Mouse (Mus musculus) olfactory bulb, adult 2 months (tissue): ENCODE measurements around the gene Rsf1. TPM values are rescaled to one million over a fixed set of nuclear protein-coding genes. Genes with fewer than 3 reads are reported as not detected.

Experiments used
- H3K27ac ChIP-seq: fragments of 200-500 bp; 2 replicates; pipeline ENCODE4 v1.5.1; 2012; ENCODE audit warnings: low read depth, low read length; ENCODE audit not compliant: insufficient read depth
- H3K4me1 ChIP-seq: fragments of 200-500 bp; 2 replicates; pipeline ENCODE4 v1.6.1; 2012; ENCODE audit warnings: low read length; ENCODE audit not compliant: control insufficient read depth, insufficient read depth
- H3K4me3 ChIP-seq: fragments of 200-500 bp; 2 replicates; pipeline ENCODE4 v1.5.1; 2012; ENCODE audit warnings: mild to moderate bottlenecking, low read depth, low read length, moderate library complexity; ENCODE audit not compliant: insufficient read depth
- CTCF ChIP-seq: fragments of 200-500 bp; IDR thresholded peaks from 2 replicates; pipeline ENCODE4 v1.5.1; 2012; ENCODE audit warnings: low read depth, mild to moderate bottlenecking, low read length, moderate library complexity; ENCODE audit not compliant: insufficient read depth
- POLR2A ChIP-seq: fragments of 200-500 bp; IDR thresholded peaks from 2 replicates; pipeline ENCODE4 v1.6.1; 2012; ENCODE audit warnings: mild to moderate bottlenecking, low read depth, low read length, moderate library complexity; ENCODE audit not compliant: insufficient read depth
- WGBS: fragments of 180-500 bp; shearing (Covaris S2); methylation state at CpG from one replicate; pipeline ENCODE4 v1.1.7; 2018; 5-methylcytosine and 5-hydroxymethylcytosine counted together
- polyA plus RNA-seq: library from polyadenylated mRNA; stranded (reverse); fragments of >200 nt; gene quantifications from 2 replicates; pipeline ENCODE4 v1.2.4, GENCODE M21; 2012; ENCODE audit warnings: low replicate concordance; ENCODE audit not compliant: missing spikeins, insufficient read depth, insufficient read length

Gene Rsf1
- polyA plus RNA-seq, 1 experiment = 122 TPM

DNA sequence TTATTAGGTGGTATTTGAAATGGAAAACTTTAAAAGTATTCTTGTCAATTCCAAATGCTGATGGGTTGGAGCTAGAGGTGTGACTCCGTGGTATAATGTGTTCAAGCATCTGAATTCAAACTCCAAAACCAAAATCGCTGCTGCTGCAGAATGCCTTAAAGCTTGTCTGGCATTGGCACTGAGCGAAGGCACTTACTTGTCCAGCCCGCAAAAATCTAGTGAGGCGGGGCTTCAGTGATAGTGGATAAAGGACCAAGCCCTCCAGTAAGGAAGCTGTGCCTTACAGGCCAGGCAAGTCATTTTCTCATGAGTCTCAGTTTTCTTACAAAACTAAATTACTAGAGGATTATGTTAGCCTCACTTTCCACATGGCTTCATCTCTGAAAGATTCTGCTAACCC lies 128.1 kb downstream of the Rsf1 start:
- TF ChIP-seq CTCF (no peak), POLR2A (no peak)
- H3K4me1 ChIP-seq = peaks cover 8% of the 10 kb centered on the region; the same call in 1 of the 2 replicates
- WGBS = 80% methylated on average over 5 of the region's 5 CpGs
- no peak overlapping the region for H3K27ac ChIP-seq
- no peak overlapping the region for H3K4me3 ChIP-seq

DNA sequence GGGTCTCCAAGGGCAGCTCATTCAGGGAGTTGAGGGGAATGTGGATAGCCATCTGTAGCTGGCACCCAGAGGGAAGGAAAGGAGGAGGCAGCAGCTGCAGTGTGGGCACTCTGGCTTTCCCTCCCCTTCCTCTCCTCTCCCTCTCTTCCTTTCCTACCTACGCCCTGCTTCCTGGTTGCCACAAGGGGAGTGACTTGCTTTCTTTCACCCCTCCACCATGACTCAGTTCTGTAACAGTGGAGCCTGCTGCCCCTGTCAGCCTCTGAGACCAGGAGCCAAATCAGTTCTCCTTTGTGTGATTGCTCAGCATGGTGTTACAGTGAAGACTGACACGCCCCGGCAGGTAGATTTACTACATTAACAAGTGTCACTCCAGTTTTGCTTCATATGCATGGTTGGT lies 129.5 kb downstream of the Rsf1 start:
- Histone ChIP-seq H3K4me1 (peaks cover 8% of the 10 kb centered on the region; the same call in 1 of the 2 replicates), H3K27ac (no peak overlapping the region), H3K4me3 (no peak overlapping the region)
- 81% methylated on average over 3 of the region's 3 CpGs for WGBS
- no peak for TF ChIP-seq CTCF
- TF ChIP-seq POLR2A = no peak

DNA sequence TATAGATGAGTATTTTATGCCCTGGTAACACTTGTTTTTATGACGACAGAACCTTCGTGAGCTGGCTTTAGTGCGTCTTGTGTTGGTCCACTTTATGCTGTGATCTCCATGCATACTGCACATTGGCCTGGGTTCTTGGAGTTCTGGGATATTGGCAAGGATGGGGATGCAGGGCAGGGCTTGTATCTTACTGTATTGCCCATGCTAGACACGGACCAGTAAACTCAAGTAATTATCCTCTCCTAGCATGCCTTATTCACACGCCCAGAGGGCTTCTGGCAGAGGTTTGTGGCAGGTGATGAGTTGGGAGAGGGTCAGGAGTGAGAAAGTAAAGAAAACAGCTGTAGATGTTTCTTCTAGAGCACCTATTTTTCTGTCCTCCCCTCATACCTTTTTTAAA lies 135.0 kb downstream of the Rsf1 start:
- TF ChIP-seq POLR2A (no peak), CTCF (no peak)
- 97% methylated on average over 5 of the region's 5 CpGs for WGBS
- H3K4me1 ChIP-seq = no peaks in the 10 kb centered on the region
- no peak overlapping the region for H3K4me3 ChIP-seq
- no peak overlapping the region for H3K27ac ChIP-seq

DNA sequence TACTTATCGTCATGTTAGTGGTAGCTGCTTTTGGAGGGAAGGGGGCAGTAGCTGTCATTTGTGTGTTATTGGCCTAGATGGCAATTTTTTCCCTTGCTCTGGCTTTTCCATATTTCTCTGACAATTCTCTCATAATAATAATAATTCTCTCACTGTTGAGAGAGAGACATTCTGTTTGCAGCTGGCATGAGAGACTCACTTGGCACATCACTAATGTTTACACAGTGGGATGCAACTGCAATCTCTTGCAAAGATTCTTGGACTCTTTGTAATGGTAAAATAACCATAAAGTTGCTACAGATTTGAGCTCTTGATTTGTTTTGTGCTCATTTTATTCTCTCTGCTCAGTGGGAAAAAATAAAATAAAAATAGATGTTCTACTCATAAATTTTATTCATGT lies 137.6 kb downstream of the Rsf1 start:
- no peak overlapping the region for H3K27ac ChIP-seq
- H3K4me1 ChIP-seq = peaks cover 2% of the 10 kb centered on the region; the same call in 1 of the 2 replicates
- 72% methylated on average over 1 of the region's 1 CpGs for WGBS
- H3K4me3 ChIP-seq = no peak overlapping the region
- TF ChIP-seq POLR2A (no peak), CTCF (no peak)

DNA sequence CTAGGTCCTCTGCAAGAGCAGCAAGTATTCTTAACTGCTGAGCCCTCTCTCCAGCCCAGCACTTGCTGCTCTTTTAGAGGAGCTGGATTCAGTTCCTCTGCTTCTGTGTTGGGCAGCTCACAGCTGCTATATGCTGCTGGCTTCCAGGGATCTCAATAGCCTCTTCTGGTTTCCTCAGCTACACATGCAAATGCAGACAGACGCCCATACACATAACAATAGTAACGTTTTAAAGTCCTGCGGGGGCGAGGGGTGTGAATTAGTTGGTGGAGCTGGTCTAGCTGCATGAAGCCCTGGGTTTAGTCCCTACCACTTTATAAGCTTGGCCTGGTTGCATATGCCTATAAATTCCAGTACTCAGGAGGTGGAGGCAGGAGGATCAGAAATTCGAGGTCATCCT lies 139.4 kb downstream of the Rsf1 start:
- WGBS = 62% methylated on average over 5 of the region's 5 CpGs
- Histone ChIP-seq H3K27ac (no peak overlapping the region), H3K4me3 (no peak overlapping the region), H3K4me1 (peaks cover 2% of the 10 kb centered on the region)
- TF ChIP-seq CTCF = no peak
- no peak for TF ChIP-seq POLR2A

DNA sequence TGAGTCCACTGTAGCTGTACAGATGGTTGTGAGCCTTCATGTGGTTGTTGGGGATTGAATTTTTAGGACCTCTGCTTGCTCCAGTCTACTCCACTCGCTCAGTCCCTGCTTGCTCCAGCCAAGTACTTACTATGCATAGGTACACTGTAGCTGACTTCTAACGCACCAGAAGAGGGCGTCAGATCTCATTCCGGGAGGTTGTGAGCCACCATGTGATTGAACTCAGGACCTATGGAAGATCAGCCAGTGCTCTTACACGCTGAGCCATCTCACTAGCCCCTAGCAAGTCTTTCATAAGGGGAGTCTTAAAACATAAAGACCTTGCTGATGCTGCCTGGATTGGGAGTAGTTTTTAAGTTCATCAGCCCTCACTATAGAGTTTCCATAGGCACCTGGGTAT lies 140.4 kb downstream of the Rsf1 start:
- 89% methylated on average over 5 of the region's 5 CpGs for WGBS

DNA sequence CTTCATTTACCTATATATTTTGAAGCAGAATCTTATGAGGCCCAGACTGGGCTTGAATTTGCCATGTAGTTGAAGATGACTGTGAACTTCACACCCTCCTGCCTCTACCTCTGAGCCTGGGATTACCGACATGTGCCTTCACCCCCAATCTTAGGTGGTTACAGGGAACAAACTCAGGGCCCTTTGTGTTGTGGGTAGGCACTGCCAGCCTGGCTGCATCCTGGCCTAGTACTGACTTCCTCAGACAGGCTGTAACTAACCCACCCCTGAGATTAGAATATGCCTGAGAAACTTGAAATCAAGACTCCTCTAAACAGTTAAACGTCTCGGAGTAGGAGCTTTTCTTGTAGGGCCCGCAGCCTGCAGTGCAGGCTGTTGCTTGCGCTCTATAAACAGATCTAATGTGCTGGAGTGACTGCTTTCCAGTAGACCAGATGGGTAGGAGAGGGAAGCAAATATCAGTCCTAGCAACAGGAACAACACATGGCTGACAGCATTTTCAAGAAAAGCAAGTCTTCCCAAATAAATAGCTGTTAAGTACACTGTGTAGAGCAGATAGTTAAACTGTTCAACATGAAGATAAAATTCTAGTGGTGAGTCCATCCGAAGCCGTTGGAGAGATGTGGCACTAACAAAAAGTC lies 142.7 kb downstream of the Rsf1 start:
- WGBS = 64% methylated on average over 7 of the region's 7 CpGs
- H3K4me1 ChIP-seq = peaks cover 2% of the 10 kb centered on the region
- no peak overlapping the region for H3K4me3 ChIP-seq
- no peak for TF ChIP-seq CTCF
- TF ChIP-seq POLR2A = no peak
- H3K27ac ChIP-seq = 0 out of 2 replicates have a peak overlapping the region, but pooled peaks have one; percentile 55

More for the DNA sequence above, 140.4 kb downstream of the Rsf1 start:
- TF ChIP-seq POLR2A (no peak), CTCF (no peak)
- Histone ChIP-seq H3K4me3 (no peak overlapping the region), H3K27ac (no peak overlapping the region), H3K4me1 (peaks cover 2% of the 10 kb centered on the region)

DNA sequence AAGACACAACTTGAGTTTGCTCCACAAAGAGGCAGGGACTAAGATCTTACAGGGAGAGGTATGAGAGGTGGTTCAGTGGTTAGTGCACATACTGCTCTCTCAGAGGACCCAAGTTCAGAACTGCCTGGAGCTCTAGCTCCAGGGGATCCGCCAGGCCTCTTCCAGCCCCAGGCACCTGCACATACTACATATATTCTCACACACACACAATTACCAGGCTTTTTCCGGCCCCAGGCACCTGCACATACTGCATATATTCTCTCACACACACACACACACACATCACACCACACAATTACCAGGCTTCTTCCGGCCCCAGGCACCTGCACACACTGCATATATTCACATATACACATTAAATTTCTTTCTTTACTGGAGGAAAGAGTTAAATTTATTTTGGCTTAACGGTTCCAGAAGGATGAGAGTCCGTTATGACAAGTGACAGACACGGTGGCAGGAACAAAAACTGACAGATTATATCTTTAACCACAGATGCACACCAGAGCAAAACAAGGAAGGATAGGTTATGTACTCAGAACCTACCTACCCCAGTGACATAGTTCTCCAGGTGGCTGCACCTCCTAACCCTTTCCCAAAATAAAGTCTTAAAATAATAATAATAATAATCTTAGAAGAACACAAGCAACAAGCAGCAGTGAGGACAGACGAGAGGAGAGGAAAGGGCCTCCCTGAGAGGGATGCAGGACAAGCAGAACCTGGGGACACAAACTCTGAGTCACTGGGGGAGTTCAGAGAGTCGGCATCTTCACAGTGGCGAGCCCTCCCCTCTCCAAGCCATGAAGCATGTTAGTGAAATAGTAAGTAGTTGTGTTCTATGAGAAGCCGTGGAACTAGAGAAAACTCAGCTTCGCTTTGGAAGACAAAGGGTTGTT lies 144.2 kb downstream of the Rsf1 start:
- TF ChIP-seq POLR2A = no peak
- TF ChIP-seq CTCF = no peak
- Histone ChIP-seq H3K27ac (no peak overlapping the region), H3K4me3 (no peak overlapping the region), H3K4me1 (peaks cover 2% of the 10 kb centered on the region)
- WGBS = 79% methylated on average over 11 of the region's 11 CpGs

DNA sequence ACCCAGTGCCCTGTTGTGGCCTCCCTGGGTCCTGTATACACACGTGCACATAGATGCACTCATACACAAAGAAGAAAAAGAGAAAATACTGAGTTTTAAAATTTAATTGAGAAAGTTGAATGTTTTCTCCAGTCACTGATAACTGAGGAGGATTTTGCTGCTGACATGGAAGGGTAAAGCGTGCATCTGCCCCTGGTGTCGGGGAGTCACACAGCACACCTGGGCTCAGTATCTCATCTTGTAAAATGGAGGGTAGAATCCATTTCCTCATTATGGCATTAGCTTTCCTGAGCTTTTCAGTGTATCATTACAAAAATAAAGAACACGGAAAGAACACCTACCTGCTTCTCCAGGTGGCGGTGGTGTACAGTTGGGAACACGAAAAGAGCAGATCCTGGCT lies 145.7 kb downstream of the Rsf1 start:
- TF ChIP-seq CTCF (no peak), POLR2A (no peak)

More for the DNA sequence above, 145.7 kb downstream of the Rsf1 start:
- WGBS = 96% methylated on average over 6 of the region's 6 CpGs
- no peak overlapping the region for H3K4me3 ChIP-seq
- H3K4me1 ChIP-seq = peaks cover 2% of the 10 kb centered on the region
- no peak overlapping the region for H3K27ac ChIP-seq
